Mouse (Mus musculus) G1E (cell line): ENCODE measurements around the gene Akr1b8. TPM values are rescaled to one million over a fixed set of nuclear protein-coding genes. Genes with fewer than 3 reads are reported as not detected.

Experiments used
- ATAC-seq: 2 replicates; pipeline ENCODE4 v1.8.0; 2016; ENCODE audit warnings: mild to moderate bottlenecking; ENCODE audit not compliant: insufficient number of reproducible peaks, poor library complexity, low FRiP score, severe bottlenecking; ENCODE audit errors: extremely low read depth
- DNase-seq: peaks from one replicate; pipeline ENCODE4 v3.0.0; 2012; ENCODE audit warnings: low spot score
- H3K27me3 ChIP-seq: 2 replicates; pipeline ENCODE4 v1.6.1; 2012; ENCODE audit warnings: mild to moderate bottlenecking, low read length, inconsistent platforms; ENCODE audit not compliant: insufficient read depth
- H3K36me3 ChIP-seq: replicated peaks from 2 replicates; pipeline ENCODE3; 2012; ENCODE audit warnings: mild to moderate bottlenecking, inconsistent platforms
- H3K4me1 ChIP-seq: 2 replicates; pipeline ENCODE4 v1.6.1; 2012; ENCODE audit warnings: low read depth, low read length, inconsistent platforms, mixed read lengths; ENCODE audit not compliant: insufficient read depth
- H3K4me3 ChIP-seq: 2 replicates; pipeline ENCODE4 v1.5.1; 2012; ENCODE audit warnings: low read depth, mild to moderate bottlenecking, inconsistent platforms, low read length, moderate library complexity, mixed read lengths
- H3K9me3 ChIP-seq: replicated peaks from 2 replicates; pipeline ENCODE4 v1.6.1; 2012; ENCODE audit warnings: inconsistent platforms
- CTCF ChIP-seq: IDR thresholded peaks from 2 replicates; pipeline ENCODE4 v1.5.1; 2012; ENCODE audit warnings: low read depth, low read length, inconsistent platforms, mixed read lengths
- GATA1 ChIP-seq: IDR thresholded peaks from 2 replicates; pipeline ENCODE4 v1.6.1; 2012; ENCODE audit warnings: borderline replicate concordance, low read length, inconsistent platforms, mixed read lengths
- GATA2 ChIP-seq: IDR thresholded peaks from 2 replicates; pipeline ENCODE4 v1.6.1; 2012; ENCODE audit warnings: low read depth, low read length, inconsistent platforms, borderline replicate concordance
- POLR2AphosphoS5 ChIP-seq: IDR thresholded peaks from 2 replicates; pipeline ENCODE4 v1.6.1; 2012; ENCODE audit warnings: low read depth, low read length, inconsistent platforms; ENCODE audit not compliant: insufficient replicate concordance
- TAL1 ChIP-seq: conservative IDR thresholded peaks from 2 replicates; pipeline ENCODE4 v1.6.1; 2012; ENCODE audit warnings: low read depth, low read length, inconsistent platforms, mixed read lengths
- polyA plus RNA-seq: library from polyadenylated mRNA; stranded (reverse); fragments of >175 nt; gene quantifications from 2 replicates; pipeline ENCODE4 v1.2.3, GENCODE M21; 2012
- total RNA-seq, 2 experiments: library from RNA; stranded (forward) in 1 of 2; stranded (reverse) in 1 of 2; fragments of 200-1000 nt in 1 of 2; fragments of >200 nt in 1 of 2; fragmentation: Nextera tagmentation in 1 of 2; gene quantifications; 2 replicates each; pipeline ENCODE4 v1.2.3; 2014 to 2017

Akr1b8 gene
- total and polyA plus RNA-seq, 3 experiments, result 0.05 to 1.7 (median 0.33) TPM

DNA sequence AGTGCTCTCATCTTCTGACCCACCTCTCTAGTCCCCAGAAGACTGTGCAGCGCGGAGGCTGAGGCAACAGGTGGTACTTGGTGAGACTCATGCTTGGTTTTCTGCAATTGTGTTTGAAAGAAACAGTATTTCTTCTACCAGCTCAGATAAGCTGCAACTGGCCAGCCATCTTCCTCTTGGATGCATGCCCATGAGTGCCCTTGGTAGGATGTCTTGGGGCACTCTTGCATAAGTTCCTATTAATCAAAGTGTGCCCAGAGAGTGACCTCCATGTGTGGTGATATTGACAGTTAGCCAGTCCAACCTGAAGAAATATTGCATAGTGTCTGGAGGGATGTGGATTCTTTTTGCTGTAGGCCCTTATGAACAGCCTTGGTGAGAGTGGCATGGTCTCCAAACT is 62.6 kb downstream of the Akr1b8 start:
- ATAC-seq, result no peak
- no peak for DNase-seq
- H3K4me3 ChIP-seq, result no peak overlapping the region
- no peaks in the 10 kb centered on the region for H3K4me1 ChIP-seq
- H3K9me3 ChIP-seq, result no peaks in the 10 kb centered on the region
- no peak for TF ChIP-seq CTCF
- TF ChIP-seq GATA1, result no peak
- no peak for TF ChIP-seq TAL1
- no peak for TF ChIP-seq POLR2AphosphoS5
- TF ChIP-seq GATA2, result no peak
- peaks cover 13% of the 10 kb centered on the region for H3K27me3 ChIP-seq
- no peaks in the 10 kb centered on the region for H3K36me3 ChIP-seq

Other genes with a start within 250 kb of the Akr1b8 start
- 16.0 and 20.0 TPM in 2 replicates for gene Slc35b4, start 177.0 kb upstream of the Akr1b8 start, total RNA-seq (2014; fragmentation: Nextera tagmentation)
- gene Slc35b4, start 177.0 kb upstream of the Akr1b8 start, total RNA-seq (2017), result 14.8 and 16.7 TPM in 2 replicates
- gene Slc35b4, start 177.0 kb upstream of the Akr1b8 start, polyA plus RNA-seq, result 0.61 and 1.1 TPM in 2 replicates
- gene Akr1b3, start 36.6 kb upstream of the Akr1b8 start, total RNA-seq (2014; fragmentation: Nextera tagmentation), result 52.0 and 58.2 TPM in 2 replicates
- 54.7 and 59.5 TPM in 2 replicates for gene Akr1b3, start 36.6 kb upstream of the Akr1b8 start, total RNA-seq (2017)
- gene Akr1b3, start 36.6 kb upstream of the Akr1b8 start, polyA plus RNA-seq, result 23.3 and 24.6 TPM in 2 replicates
- 67.6 and 71.7 TPM in 2 replicates for gene Akr1b10, start 30.1 kb downstream of the Akr1b8 start, total RNA-seq (2014; fragmentation: Nextera tagmentation)
- 43.4 and 48.3 TPM in 2 replicates for gene Akr1b10, start 30.1 kb downstream of the Akr1b8 start, total RNA-seq (2017)
- 1.2 and 2.7 TPM in 2 replicates for gene Akr1b10, start 30.1 kb downstream of the Akr1b8 start, polyA plus RNA-seq
- gene Akr1b7, start 58.2 kb downstream of the Akr1b8 start, total RNA-seq (2014; fragmentation: Nextera tagmentation), result not detected in 2 replicates
- not detected in 2 replicates for gene Akr1b7, start 58.2 kb downstream of the Akr1b8 start, total RNA-seq (2017)
- gene Akr1b7, start 58.2 kb downstream of the Akr1b8 start, polyA plus RNA-seq, result not detected in 2 replicates
- 10.4 and 14.5 TPM in 2 replicates for gene Bpgm, start 122.1 kb downstream of the Akr1b8 start, total RNA-seq (2014; fragmentation: Nextera tagmentation)
- 26.5 and 28.6 TPM in 2 replicates for gene Bpgm, start 122.1 kb downstream of the Akr1b8 start, total RNA-seq (2017)
- gene Bpgm, start 122.1 kb downstream of the Akr1b8 start, polyA plus RNA-seq, result 1.4 and 4.9 TPM in 2 replicates
- not detected in 2 replicates for gene Cald1, start 244.4 kb downstream of the Akr1b8 start, total RNA-seq (2014; fragmentation: Nextera tagmentation)
- gene Cald1, start 244.4 kb downstream of the Akr1b8 start, total RNA-seq (2017), result 0.29 and 1.9 TPM in 2 replicates
- gene Cald1, start 244.4 kb downstream of the Akr1b8 start, polyA plus RNA-seq, result not detected in 2 replicates